ENCODE assay signal across 14 mouse cellular contexts in genomic region chr6:134282095-134282494, GRCm38 (mm10).
"Had no signal": no experiment of that assay in that cellular context is flagged by ENCODE, and none has a peak within 500 bp of the region (broad histone marks: within the 10 kb centered on the region; RNA-seq: fewer than 3 reads in every experiment).

No protein-coding gene starts in this region.

- ATAC-seq: midbrain, embryonic 13.5 days; midbrain, embryonic 15.5 days had no signal

- H3K9me3 ChIP-seq: midbrain, embryonic 13.5 days; midbrain, embryonic 15.5 days; neural tube, embryonic 12.5 days; stomach, embryonic 15.5 days had no signal

- H3K36me3 ChIP-seq: midbrain, embryonic 13.5 days; midbrain, embryonic 15.5 days; neural tube, embryonic 12.5 days; stomach, embryonic 15.5 days had no signal

- H3K27me3 ChIP-seq: midbrain, embryonic 13.5 days; midbrain, embryonic 15.5 days; neural tube, embryonic 12.5 days; stomach, embryonic 15.5 days had no signal

- H3K4me1 ChIP-seq: midbrain, embryonic 13.5 days; midbrain, embryonic 15.5 days; neural tube, embryonic 12.5 days; stomach, embryonic 15.5 days had no signal

- H3K4me3 ChIP-seq: midbrain, embryonic 13.5 days; midbrain, embryonic 15.5 days; neural tube, embryonic 12.5 days; stomach, embryonic 15.5 days had no signal

- H3K27ac ChIP-seq: midbrain, embryonic 13.5 days; midbrain, embryonic 15.5 days; neural tube, embryonic 12.5 days; stomach, embryonic 15.5 days; stomach, postnatal 0 days had no signal

- H3K4me2 ChIP-seq: lung, embryonic 14.5 days; midbrain, embryonic 11.5 days; midbrain, embryonic 13.5 days; midbrain, embryonic 15.5 days; neural tube, embryonic 12.5 days; stomach, embryonic 15.5 days had no signal

- H3K9ac ChIP-seq: lung, embryonic 14.5 days; midbrain, embryonic 13.5 days; midbrain, embryonic 15.5 days; neural tube, embryonic 12.5 days; stomach, embryonic 15.5 days had no signal

- DNase-seq: lung, adult 18-20 months; lung, embryonic 14.5 days; lung, postnatal 10 days; lung, postnatal 4 days; right cerebral cortex, postnatal 14 days; thymus, adult 2 months; thymus, postnatal 25 days; thymus, postnatal 4 days had no signal
